Mouse (Mus musculus): Measurements from ENCODE around the gene Olfr1283.

GRCm38 (mm10) chr2:111375222-111375621, 8.6 kb downstream of the Olfr1283 start, which contains the start of gene Olfr1284:
- TF ChIP-seq CTCF (IDR thresholded peaks at IDR 0.05; ENCODE audit: low read depth, low read length) = no peak
- no peak for TF ChIP-seq POLR2A (IDR thresholded peaks at IDR 0.05; ENCODE audit: insufficient read depth, low read length)
- TF ChIP-seq EP300 (IDR thresholded peaks at IDR 0.05; ENCODE audit: insufficient read depth, low read depth, low read length) = no peak

All from ES-Bruce4 (cell line).